Mouse (Mus musculus): ENCODE results near the gene Abhd14b.

Gene Abhd14b

GRCm38 (mm10) chr9:106429221-106430014 is 17.8 kb upstream of the Abhd14b start, which contains the start of gene Rpl29:
Gene Rpl29, plus strand, starts transcription at chr9:106429454.
- DNase-seq = peak; percentile 87 to 94

DNA sequence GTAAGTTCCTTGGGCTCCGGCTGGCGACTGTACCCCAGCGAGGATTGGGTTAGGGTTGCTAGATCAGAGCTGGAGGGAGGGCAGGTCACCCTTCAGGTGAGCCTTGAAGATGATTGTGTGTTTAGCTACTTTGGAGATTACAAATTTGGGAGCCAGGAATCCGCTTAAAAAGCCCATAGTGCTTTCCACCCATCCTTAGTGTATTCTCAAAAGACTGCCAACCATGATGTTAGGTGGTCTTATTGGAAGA is 17.3 kb upstream of the Abhd14b start:
- no peak for DNase-seq

GRCm38 (mm10) chr9:106433389-106433788 is 13.9 kb upstream of the Abhd14b start:
- no peak for DNase-seq

DNA sequence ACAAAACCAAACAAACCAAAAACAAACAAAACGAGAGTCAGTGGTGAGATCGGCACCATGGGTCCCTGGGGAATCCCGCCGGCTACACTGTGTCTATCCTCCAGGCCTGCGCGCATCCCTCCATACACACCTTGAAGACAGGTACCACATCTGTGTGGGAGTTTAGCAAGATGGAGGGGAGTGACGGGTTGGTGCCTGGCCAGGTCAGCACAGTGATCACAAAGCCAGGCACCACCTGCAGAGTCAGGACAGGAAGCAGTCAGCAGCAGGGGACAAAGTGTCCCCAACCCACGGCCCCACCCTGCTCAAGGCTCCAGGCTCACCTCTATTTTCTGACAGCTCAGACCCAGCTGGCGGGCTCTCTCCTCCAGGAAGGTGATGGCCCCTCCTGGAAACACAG is 10.7 kb upstream of the Abhd14b start:
- DNase-seq = no peak

- DNase-seq = no peak
Measured at GRCm38 (mm10) chr9:106442680-106443079, 4.6 kb upstream of the Abhd14b start.

GRCm38 (mm10) chr9:106444836-106445235 is 2.4 kb upstream of the Abhd14b start:
- no peak for DNase-seq

DNA sequence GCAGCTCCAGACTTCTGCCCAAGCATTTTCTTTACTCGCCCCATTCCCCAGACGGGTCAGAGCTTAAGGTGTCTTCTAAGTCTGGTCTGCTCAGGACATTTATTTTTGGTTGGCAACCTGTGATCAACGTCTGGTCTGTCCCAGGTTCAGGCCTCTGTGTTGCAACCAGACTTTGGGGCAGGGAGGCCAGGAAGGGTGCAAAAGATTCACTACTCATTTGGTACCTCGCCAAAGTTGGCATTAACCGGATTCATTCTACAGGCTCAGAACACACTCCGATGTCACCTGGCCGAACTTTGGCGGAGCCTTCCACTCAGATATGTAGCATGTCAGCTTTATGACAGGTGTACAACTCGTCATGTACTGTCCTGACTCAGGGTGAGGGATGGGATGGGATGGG is 692 bp downstream of the Abhd14b start:
- no peak for DNase-seq

DNA sequence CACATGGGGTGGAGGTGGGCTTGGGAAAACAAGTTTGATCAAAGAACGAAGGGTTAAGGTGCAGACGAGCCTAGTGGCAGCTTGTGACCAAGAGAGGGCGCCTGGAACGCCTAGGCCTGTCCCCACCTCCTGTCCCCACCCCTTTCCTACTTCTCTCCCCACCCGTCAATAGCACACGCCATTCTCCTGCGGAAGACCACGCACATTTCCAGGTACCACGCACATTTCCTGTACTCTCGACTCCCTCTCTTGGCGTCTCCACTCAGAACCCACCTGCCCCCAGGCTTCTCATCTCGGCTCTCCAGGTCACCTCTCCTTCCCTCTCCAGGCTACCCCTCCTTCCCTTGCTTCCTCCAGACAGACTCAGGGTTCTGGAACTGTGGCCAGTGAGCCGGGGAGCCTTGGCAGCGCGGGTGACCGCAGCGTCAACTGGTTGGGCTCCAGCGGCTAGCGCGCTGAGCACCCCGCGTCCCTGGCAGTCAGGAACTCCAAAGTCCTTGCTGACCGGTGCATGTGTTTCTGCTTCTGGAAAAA is 1.3 kb downstream of the Abhd14b start:
- peak; percentile 48 to 66 for DNase-seq

- DNase-seq = no peak
Measured at GRCm38 (mm10) chr9:106449947-106450346, 2.7 kb downstream of the Abhd14b start.

DNA sequence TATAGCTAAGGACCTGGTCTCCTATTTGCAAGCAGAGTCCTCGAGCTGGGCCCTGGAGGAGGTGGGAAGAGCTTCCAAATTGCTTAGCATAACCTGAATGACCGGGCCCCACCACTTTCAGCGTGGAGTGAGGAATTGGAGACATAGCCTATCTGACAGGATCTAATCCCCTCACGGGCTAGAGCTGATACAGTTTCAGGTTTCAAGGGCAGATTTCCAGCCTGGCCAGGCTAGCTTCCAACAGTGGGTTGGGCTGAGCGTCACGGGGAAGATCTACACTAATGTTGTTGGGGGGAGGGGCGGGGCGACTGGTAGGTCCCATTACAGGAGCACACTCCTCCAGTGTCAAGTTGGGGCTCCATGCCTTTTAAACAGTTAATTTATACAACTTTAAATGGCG is 3.4 kb downstream of the Abhd14b start:
- DNase-seq = no peak

GRCm38 (mm10) chr9:106451298-106451697 is 4.0 kb downstream of the Abhd14b start:
- no peak for DNase-seq

DNA sequence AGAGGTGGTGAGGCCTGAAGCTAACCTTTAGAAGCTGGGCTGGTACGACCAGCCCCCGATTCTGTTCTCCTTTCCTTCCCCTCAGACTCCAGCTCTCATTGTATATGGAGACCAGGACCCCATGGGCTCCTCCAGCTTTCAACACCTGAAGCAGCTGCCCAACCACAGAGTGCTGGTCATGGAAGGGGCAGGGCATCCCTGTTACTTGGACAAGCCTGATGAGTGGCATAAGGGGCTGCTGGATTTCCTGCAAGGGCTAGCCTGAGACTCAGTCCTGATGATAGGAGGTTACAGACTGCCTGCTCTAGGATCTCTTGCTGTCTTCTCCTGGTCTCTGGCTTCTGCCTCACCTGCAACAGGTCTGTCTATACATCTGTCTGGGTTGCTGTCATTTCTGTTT is 4.6 kb downstream of the Abhd14b start:
- no peak for DNase-seq

GRCm38 (mm10) chr9:106452351-106452750 is 5.1 kb downstream of the Abhd14b start:
- no peak for DNase-seq

DNA sequence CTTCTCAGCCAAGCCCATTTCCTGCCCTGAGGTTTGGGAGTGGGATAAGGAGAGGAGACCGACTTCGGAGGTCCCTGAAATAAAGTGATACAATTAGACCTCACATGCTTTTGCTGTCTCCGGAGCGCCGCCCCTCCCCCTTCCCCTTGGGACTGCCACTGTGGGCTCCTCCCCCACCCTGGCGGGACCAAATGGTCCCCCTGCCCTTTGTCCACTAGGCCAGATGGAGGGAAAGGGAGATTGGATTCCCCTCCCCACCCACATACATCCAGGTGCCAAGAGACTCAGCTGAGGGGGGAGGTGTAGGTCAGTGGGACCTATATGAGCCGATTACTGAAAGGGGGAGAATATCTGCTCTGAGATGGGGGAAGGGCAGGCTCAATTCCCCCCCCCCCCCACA is 5.6 kb downstream of the Abhd14b start:
- DNase-seq = no peak

- peak in 1 of 2 experiments; percentile 43 for DNase-seq
Measured at GRCm38 (mm10) chr9:106453271-106454070, 6.2 kb downstream of the Abhd14b start, which contains the start of gene Pcbp4. Gene Pcbp4, plus strand, starts transcription at chr9:106453291.

- no peak for DNase-seq
Measured at GRCm38 (mm10) chr9:106454071-106454761, 7.0 kb downstream of the Abhd14b start.

DNA sequence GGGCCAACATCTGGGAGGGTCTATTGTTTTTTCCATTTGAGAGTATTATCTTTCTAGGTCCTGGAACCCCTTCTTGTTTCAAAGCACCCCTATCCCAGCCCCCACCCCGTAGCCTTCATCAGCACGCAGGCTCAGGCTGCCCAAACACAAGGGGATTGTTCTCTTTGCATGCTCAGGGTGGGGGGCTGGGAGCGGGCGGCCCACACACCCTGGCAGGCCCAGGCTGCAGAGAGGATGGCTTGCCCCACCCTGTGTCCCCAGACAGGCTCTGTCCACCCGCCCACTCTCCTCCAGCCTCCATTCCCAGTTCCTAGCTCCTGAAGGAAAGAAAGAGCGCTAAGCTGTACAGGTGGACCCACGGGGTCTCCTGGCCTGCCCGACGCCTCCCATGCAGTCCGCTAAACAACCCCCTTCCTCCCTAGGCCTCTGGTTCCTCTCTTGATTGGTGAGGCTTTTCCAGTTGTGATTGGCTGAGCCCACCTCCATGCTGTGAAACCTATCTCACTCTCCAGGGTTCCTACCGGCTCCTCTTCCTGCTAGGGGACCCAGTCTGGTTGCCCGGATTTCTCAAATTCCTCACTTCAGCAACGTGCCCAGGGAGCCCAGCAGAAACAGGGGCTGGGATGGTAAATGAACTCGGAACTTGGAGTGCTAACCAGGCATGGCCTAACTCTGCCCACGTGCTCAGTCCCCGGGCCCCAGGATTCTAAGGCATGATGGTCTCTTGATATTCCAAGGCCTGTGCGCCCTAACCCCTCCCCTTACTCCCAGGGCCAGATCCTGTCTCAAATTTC is 7.8 kb downstream of the Abhd14b start:
- DNase-seq = no peak

- no peak for DNase-seq
Measured at GRCm38 (mm10) chr9:106456325-106457162, 9.3 kb downstream of the Abhd14b start.

- DNase-seq = no peak
Measured at GRCm38 (mm10) chr9:106457163-106457559, 9.9 kb downstream of the Abhd14b start.

DNA sequence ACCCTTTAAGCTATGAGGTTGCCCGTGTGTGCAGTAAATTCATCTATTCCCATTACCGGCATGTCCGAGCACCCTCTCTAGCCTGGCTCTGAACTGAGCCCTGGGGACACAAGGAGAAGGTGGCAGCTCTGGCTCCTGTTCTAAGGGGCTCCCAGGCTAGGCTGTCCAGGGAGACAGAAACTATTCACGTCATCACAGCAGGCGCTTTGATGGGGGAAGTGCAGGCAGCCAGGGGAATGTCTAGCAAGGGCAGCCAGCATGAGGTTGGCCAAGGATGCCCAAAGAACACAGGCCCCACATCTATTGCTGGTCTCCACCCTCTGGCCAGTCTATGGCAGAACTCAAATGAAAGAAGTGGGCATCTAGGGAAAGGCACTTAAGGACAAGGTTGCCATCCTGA is 10.7 kb downstream of the Abhd14b start:
- no peak for DNase-seq

- DNase-seq = no peak
Measured at GRCm38 (mm10) chr9:106459946-106460345, 12.7 kb downstream of the Abhd14b start.

Data from spleen, adult 18-20 months (tissue).